Comparison of ENCODE assay signal across 10 mouse cellular contexts in the genomic region with DNA sequence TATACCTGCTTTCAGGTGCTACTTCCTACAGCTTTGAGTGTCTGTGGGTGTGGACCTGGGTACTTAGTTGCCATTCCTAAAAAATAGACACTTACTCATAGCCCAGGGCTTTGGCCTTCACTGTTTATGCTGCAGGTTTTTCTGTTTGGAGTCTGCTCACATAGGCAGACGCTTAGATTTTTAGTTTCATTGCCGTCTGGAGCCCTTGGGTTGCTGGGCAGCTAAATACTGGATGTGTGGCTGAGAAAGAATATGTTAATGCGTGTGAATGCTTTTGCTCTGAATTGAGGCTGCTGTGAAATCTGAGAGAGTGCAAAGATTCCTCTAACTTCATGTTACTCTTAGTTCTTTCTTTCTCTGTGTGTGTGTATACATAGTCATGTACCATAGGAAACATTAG. TPM values are rescaled to one million over a fixed set of nuclear protein-coding genes. Genes with fewer than 3 reads are reported as not detected.
DNase-seq lines count a peak whose midpoint lies in the region; ATAC-seq and TF ChIP-seq lines count a peak whose summit lies in the region.
"Had no signal": no experiment of that assay in that cellular context is flagged by ENCODE, and none has a peak within 500 bp of the region (broad histone marks: within the 10 kb centered on the region; RNA-seq: fewer than 3 reads in every experiment).

No protein-coding gene starts in this region.

- H3K27ac ChIP-seq in heart, embryonic 10.5 days: 0 out of 2 replicates have a peak overlapping the region, but pooled peaks have one; percentile 16
- H3K27ac ChIP-seq in lung, embryonic 16.5 days (ENCODE audit: low read length): peak overlapping the region; percentile 78
- H3K27ac ChIP-seq in hindbrain, postnatal 0 days: peak overlapping the region; percentile 71
- H3K27ac ChIP-seq in stomach, embryonic 14.5 days (ENCODE audit: low read length): 0 out of 2 replicates have a peak overlapping the region, but pooled peaks have one; percentile 21

- H3K9ac ChIP-seq in lung, embryonic 16.5 days (ENCODE audit: low read length): no peak overlapping the region; the same call in none of the 2 replicates
- no peak overlapping the region for H3K9ac ChIP-seq in hindbrain, postnatal 0 days (replicated peaks; ENCODE audit: low read length)
- no peak overlapping the region for H3K9ac ChIP-seq in stomach, embryonic 14.5 days (replicated peaks; ENCODE audit: low read depth, low read length)

- peaks cover 40% of the 10 kb centered on the region; the same call in 1 of the 2 replicates for H3K4me1 ChIP-seq in heart, embryonic 10.5 days
- H3K4me1 ChIP-seq in lung, embryonic 16.5 days (replicated peaks; ENCODE audit: control insufficient read depth, insufficient read depth, low read length): peaks cover 56% of the 10 kb centered on the region
- peaks cover 19% of the 10 kb centered on the region for H3K4me1 ChIP-seq in hindbrain, postnatal 0 days (ENCODE audit: insufficient read depth, low read length)
- peaks cover 27% of the 10 kb centered on the region; the same call in 1 of the 2 replicates for H3K4me1 ChIP-seq in stomach, embryonic 14.5 days (ENCODE audit: control insufficient read depth, insufficient read depth, low read length)

- H3K9me3 ChIP-seq in heart, embryonic 10.5 days: no peaks in the 10 kb centered on the region
- H3K9me3 ChIP-seq in lung, embryonic 16.5 days (ENCODE audit: control insufficient read depth, low read length): no peaks in the 10 kb centered on the region
- H3K9me3 ChIP-seq in hindbrain, postnatal 0 days (ENCODE audit: low read length): no peaks in the 10 kb centered on the region
- no peaks in the 10 kb centered on the region for H3K9me3 ChIP-seq in stomach, embryonic 14.5 days (ENCODE audit: control insufficient read depth, low read depth, low read length)

- no peak for ATAC-seq in lung, embryonic 16.5 days (ENCODE audit: low read depth)
- ATAC-seq in hindbrain, postnatal 0 days: peak; percentile 73
- no peak for ATAC-seq in stomach, embryonic 14.5 days (ENCODE audit: insufficient number of reproducible peaks, insufficient read depth, low FRiP score, low read depth)
- no peak for ATAC-seq in megakaryocyte progenitor cell, adult 5-6 weeks (replicated peaks; ENCODE audit: poor library complexity)
- ATAC-seq: Patski had no signal

- WGBS in heart, embryonic 10.5 days: 64% methylated on average over 3 of the region's 3 CpGs
- WGBS in lung, embryonic 16.5 days: 23% methylated on average over 3 of the region's 3 CpGs
- 23% methylated on average over 3 of the region's 3 CpGs for WGBS in hindbrain, postnatal 0 days
- 22% methylated on average over 3 of the region's 3 CpGs for WGBS in stomach, embryonic 14.5 days

- TF ChIP-seq CTCF in hindbrain, postnatal 0 days (IDR thresholded peaks at IDR 0.05; ENCODE audit: low read depth): no peak

- H3K4me3 ChIP-seq in heart, embryonic 10.5 days: no peak overlapping the region
- no peak overlapping the region for H3K4me3 ChIP-seq in lung, embryonic 16.5 days (ENCODE audit: low read length)
- H3K4me3 ChIP-seq in hindbrain, postnatal 0 days (ENCODE audit: low read length): no peak overlapping the region
- H3K4me3 ChIP-seq in stomach, embryonic 14.5 days (ENCODE audit: low read depth, low read length): no peak overlapping the region

- H3K4me2 ChIP-seq in lung, embryonic 16.5 days (ENCODE audit: low read depth, low read length): peak overlapping the region; percentile 16; the same call in 1 of the 2 replicates
- 0 out of 2 replicates have a peak overlapping the region, but pooled peaks have one; percentile 3 for H3K4me2 ChIP-seq in hindbrain, postnatal 0 days (ENCODE audit: low read depth, low read length)
- H3K4me2 ChIP-seq in stomach, embryonic 14.5 days (replicated peaks; ENCODE audit: low read depth, low read length): no peak overlapping the region

- no peaks in the 10 kb centered on the region for H3K36me3 ChIP-seq in heart, embryonic 10.5 days
- no peaks in the 10 kb centered on the region for H3K36me3 ChIP-seq in lung, embryonic 16.5 days (ENCODE audit: control insufficient read depth, insufficient read depth, low read length)
- H3K36me3 ChIP-seq in hindbrain, postnatal 0 days (ENCODE audit: insufficient read depth, low read length): no peaks in the 10 kb centered on the region
- no peaks in the 10 kb centered on the region for H3K36me3 ChIP-seq in stomach, embryonic 14.5 days (ENCODE audit: control insufficient read depth, insufficient read depth, low read length)

- 0 out of 2 replicates have a peak, but pooled peaks cover 6% of the 10 kb centered on the region for H3K27me3 ChIP-seq in heart, embryonic 10.5 days (ENCODE audit: insufficient read depth, poor library complexity, severe bottlenecking)
- H3K27me3 ChIP-seq in lung, embryonic 16.5 days (ENCODE audit: control insufficient read depth, insufficient read depth, low read depth, low read length): no peaks in the 10 kb centered on the region
- no peaks in the 10 kb centered on the region for H3K27me3 ChIP-seq in hindbrain, postnatal 0 days (ENCODE audit: insufficient read depth, low read length)
- H3K27me3 ChIP-seq in stomach, embryonic 14.5 days (ENCODE audit: control insufficient read depth, insufficient read depth, low read length): no peaks in the 10 kb centered on the region
- H3K27me3 ChIP-seq: Patski had no signal

- no peak for DNase-seq in heart, embryonic 10.5 days (ENCODE audit: low spot score)
- DNase-seq in heart, adult 9 months (ENCODE audit: low spot score in 2 of 2): no peak
- DNase-seq in lung, postnatal 10 days: no peak
- peak; percentile 57 for DNase-seq in hindbrain, postnatal 0 days (ENCODE audit: low spot score)
- DNase-seq in right cerebral cortex, postnatal 36 days (ENCODE audit: low spot score in 2 of 2): no peak
- DNase-seq: cerebellum, postnatal 14 days had no signal

RNA-seq across cellular contexts. Expression of gene Limch1, which starts 52.5 kb away (rescaled TPM):
- polyA plus RNA-seq in heart, embryonic 10.5 days (2016; fragmentation: Nextera tagmentation; extraction: Ambion mirVana): 20.8 and 30.1 TPM in 2 replicates
- 97.4 and 109 TPM in 2 replicates for polyA plus RNA-seq in lung, embryonic 16.5 days (2015; fragmentation: Nextera tagmentation; extraction: Ambion mirVana)
- 70.6 and 72.4 TPM in 2 replicates for total RNA-seq in hindbrain, postnatal 0 days (2014; rRNA removed)
- 50.4 and 54.3 TPM in 2 replicates for polyA plus RNA-seq in hindbrain, postnatal 0 days (2015; fragmentation: Nextera tagmentation; extraction: Ambion mirVana)
- polyA plus RNA-seq in stomach, embryonic 14.5 days (2014; fragmentation: Nextera tagmentation; extraction: Ambion mirVana): 12.7 and 14.7 TPM in 2 replicates
- not detected in 2 replicates for total RNA-seq in megakaryocyte progenitor cell, adult 5-6 weeks (2015)
- total RNA-seq in megakaryocyte progenitor cell, adult 5-6 weeks (2017): not detected in 2 replicates

Comparison
In these comparisons a context has a peak if more than half of its experiments do, and no peak if none do; other contexts are left out.
1. H3K27ac ChIP-seq: peak in every context shown above with its lines; median percentile 78 in lung, embryonic 16.5 days; 71 in hindbrain, postnatal 0 days; 21 in stomach, embryonic 14.5 days; 16 in heart, embryonic 10.5 days.